Mouse (Mus musculus) forebrain, embryonic 16.5 days (tissue): ENCODE data around the gene Jade3. TPM values are rescaled to one million over a fixed set of nuclear protein-coding genes. Genes with fewer than 3 reads are reported as not detected.

Experiments
- ATAC-seq: fragments of 200-750 bp; cut with Nextera tagmentation; 2 replicates; pipeline ENCODE4 v1.8.0; 2017; ENCODE audit warnings: mild to moderate bottlenecking, moderate library complexity
- H3K27ac ChIP-seq: fragments of 300-500 bp; sonication (generic); 2 replicates; pipeline ENCODE4 v1.5.1; 2014; ENCODE audit warnings: low read length, control low read depth
- H3K27me3 ChIP-seq: fragments of 300-500 bp; sonication (generic); replicated peaks from 2 replicates; pipeline ENCODE4 v1.6.1; 2014; ENCODE audit warnings: low read length; ENCODE audit not compliant: control insufficient read depth, insufficient read depth
- H3K36me3 ChIP-seq: fragments of 300-500 bp; sonication (generic); 2 replicates; pipeline ENCODE4 v1.6.1; 2014; ENCODE audit not compliant: control insufficient read depth, insufficient read depth
- H3K4me1 ChIP-seq: fragments of 300-500 bp; sonication (generic); replicated peaks from 2 replicates; pipeline ENCODE4 v1.6.1; 2014; ENCODE audit warnings: low read length; ENCODE audit not compliant: control insufficient read depth, insufficient read depth
- H3K4me2 ChIP-seq: fragments of 300-500 bp; sonication (generic); 2 replicates; pipeline ENCODE4 v1.6.1; 2014; ENCODE audit warnings: mild to moderate bottlenecking, low read length, control low read depth
- H3K4me3 ChIP-seq: fragments of 300-500 bp; sonication (generic); replicated peaks from 2 replicates; pipeline ENCODE4 v1.5.1; 2014; ENCODE audit warnings: mild to moderate bottlenecking, low read length, control low read depth
- H3K9ac ChIP-seq: fragments of 300-500 bp; sonication (generic); replicated peaks from 2 replicates; pipeline ENCODE4 v1.6.1; 2014; ENCODE audit warnings: low read depth, low read length, control low read depth
- H3K9me3 ChIP-seq: fragments of 300-500 bp; sonication (generic); 2 replicates; pipeline ENCODE4 v1.6.1; 2016; ENCODE audit warnings: low read length; ENCODE audit not compliant: control insufficient read depth
- WGBS: fragments of 180-500 bp; shearing (Covaris S2); extraction: QIAGEN DNeasy Blood & Tissue Kit; methylation state at CpG from one replicate; pipeline ENCODE4 v1.1.7; 2014; 5-methylcytosine and 5-hydroxymethylcytosine counted together
- polyA plus RNA-seq: library from polyadenylated mRNA; unstranded; fragments of >200 nt; fragmentation: Nextera tagmentation; extraction: Ambion mirVana; gene quantifications from 2 replicates; pipeline ENCODE4 v1.2.1, GENCODE M21; 2015

Gene Jade3
- polyA plus RNA-seq, 1 experiment from 2014 or later = 7.3 TPM

DNA sequence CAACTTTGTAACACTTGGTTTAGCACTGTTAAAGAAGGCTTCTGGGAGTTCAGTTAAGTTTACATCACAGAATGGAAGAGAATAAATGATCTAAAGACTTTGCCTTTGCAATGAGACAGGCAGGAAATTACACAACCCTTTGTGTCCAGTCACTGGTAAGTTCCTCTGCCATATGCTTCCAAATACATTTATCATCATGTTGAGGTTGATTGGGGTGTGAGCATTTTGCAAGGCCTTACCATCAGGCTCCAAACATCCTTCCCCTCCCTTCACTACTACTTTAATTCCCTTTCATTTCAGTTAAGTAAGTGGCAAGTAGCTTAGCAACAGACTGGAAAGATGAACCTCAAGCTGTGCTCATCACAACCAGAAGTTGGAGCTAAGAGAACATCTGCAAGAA is 96.1 kb downstream of the Jade3 start:
- no peak for ATAC-seq
- no peak overlapping the region for H3K4me2 ChIP-seq
- no peaks in the 10 kb centered on the region for H3K27me3 ChIP-seq
- no peaks in the 10 kb centered on the region for H3K36me3 ChIP-seq
- H3K27ac ChIP-seq = no peak overlapping the region
- no peak overlapping the region for H3K4me3 ChIP-seq
- H3K9me3 ChIP-seq = no peaks in the 10 kb centered on the region; the same call in 1 of the 2 replicates
- no peaks in the 10 kb centered on the region for H3K4me1 ChIP-seq
- no peak overlapping the region for H3K9ac ChIP-seq

DNA sequence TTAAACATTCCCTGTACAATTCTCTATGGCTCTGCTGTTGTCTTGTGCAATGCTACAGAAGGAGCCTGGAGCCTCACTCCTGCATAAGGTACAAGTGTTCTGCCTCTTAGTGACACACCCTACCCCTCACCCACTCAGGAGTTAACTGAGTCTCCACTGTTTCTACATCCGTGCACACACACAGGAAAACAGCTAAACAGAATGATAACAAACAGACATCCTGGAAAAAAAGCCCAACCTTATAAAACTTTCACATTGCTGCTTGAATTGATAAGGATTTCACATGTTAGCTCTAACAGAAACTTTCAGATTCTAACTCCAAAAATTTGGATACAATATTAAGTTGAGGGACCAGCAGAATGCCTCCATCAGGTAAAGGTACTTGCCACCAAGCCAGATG is 107.1 kb downstream of the Jade3 start:
- 59% methylated on average over 1 of the region's 1 CpGs for WGBS
- Histone ChIP-seq H3K4me3 (no peak overlapping the region), H3K4me2 (no peak overlapping the region), H3K27me3 (no peaks in the 10 kb centered on the region), H3K27ac (no peak overlapping the region), H3K4me1 (no peaks in the 10 kb centered on the region), H3K36me3 (no peaks in the 10 kb centered on the region), H3K9me3 (no peaks in the 10 kb centered on the region), H3K9ac (no peak overlapping the region)
- no peak for ATAC-seq

DNA sequence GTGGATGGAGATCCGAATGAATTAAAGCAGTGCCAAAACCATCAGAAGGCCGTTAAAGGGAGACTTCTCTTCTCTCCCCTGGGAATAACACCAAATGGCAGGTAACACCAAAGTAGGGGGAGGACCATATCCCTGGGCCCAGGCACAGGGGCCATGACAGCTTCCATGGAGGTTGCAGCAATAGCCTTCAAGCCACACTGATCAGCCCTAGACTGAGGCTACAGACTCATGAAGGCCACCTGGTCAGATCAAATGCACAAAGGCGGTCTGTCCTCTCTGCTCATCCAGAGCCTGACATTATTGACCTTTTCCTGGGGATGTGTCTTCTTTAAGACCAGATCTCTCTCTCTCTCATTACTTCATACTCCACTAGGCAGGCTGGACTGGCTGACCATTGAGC is 118.4 kb downstream of the Jade3 start:
- Histone ChIP-seq H3K4me2 (no peak overlapping the region), H3K27me3 (no peaks in the 10 kb centered on the region), H3K36me3 (no peaks in the 10 kb centered on the region), H3K9ac (no peak overlapping the region), H3K9me3 (no peaks in the 10 kb centered on the region), H3K4me3 (no peak overlapping the region), H3K4me1 (0 out of 2 replicates have a peak, but pooled peaks cover 2% of the 10 kb centered on the region), H3K27ac (no peak overlapping the region)
- WGBS = 94% methylated on average over 3 of the region's 3 CpGs
- ATAC-seq = no peak

DNA sequence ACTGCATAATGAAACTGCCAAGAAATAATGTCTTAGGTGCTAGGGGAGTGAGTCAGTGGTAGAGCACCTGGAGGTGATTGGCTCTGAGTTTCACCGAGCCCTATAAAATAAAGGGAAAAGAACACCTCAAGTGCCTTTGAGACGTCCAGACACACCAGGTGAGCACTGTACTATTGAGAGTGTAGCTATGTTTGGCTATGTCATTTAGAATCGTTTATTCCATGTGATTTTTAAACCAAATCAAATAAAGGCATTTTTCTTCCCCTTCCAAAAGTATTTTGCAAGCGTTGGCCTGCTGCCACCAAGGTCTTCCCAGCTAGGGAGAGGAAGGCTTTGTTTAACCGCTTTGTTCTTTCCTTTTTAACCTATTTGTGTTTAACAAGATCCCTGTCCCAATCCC is 122.1 kb downstream of the Jade3 start:
- no peaks in the 10 kb centered on the region for H3K36me3 ChIP-seq
- H3K9ac ChIP-seq = no peak overlapping the region
- H3K4me1 ChIP-seq = 0 out of 2 replicates have a peak, but pooled peaks cover 2% of the 10 kb centered on the region
- H3K9me3 ChIP-seq = no peaks in the 10 kb centered on the region
- 35% methylated on average over 5 of the region's 5 CpGs for WGBS
- H3K27me3 ChIP-seq = no peaks in the 10 kb centered on the region
- ATAC-seq = no peak
- no peak overlapping the region for H3K27ac ChIP-seq
- H3K4me3 ChIP-seq = no peak overlapping the region; the same call in 1 of the 2 replicates
- H3K4me2 ChIP-seq = peak overlapping the region; percentile 61

DNA sequence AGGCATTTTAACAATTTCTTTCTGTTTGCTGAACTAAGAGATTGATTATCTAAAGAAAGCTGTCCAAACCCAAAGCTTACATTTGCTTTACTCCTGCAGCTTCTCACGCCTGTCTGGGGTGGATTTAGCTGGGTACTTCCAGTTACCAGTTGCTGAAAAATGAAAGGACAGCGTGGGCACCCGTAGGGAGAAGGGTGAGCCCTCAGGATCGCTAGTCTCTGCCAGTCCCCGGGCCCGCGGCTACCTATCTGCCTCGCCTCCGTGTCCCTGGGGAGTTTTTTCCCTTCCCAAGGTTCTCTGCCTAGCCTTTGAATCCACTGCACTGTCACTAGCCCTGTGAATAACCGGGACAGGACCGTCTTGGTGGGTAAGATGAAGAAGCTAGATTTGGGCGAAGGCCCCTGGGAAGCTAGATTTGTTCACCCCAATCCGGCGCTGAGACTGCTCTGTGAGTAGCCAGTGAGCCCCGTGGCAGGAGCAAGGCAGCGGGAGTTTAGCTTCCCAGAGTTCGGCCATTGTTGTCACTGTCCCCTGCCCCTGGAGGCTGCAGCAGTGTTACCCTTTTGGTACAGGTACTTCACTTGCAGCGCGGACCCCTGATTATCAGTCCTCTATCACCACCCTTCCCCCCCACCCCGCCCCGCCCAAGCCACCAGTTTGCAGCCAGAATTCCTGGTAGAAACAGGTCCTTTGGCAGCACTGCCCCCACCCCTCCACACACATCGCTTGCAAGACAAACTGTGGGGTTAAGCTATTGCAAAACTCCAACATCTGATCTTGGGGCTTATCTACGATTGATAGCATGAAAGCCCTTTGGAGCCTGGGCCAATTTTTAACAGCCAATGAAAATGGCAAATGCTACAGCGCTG is 122.8 kb downstream of the Jade3 start:
- 0 out of 2 replicates have a peak, but pooled peaks cover 2% of the 10 kb centered on the region for H3K4me1 ChIP-seq

DNA sequence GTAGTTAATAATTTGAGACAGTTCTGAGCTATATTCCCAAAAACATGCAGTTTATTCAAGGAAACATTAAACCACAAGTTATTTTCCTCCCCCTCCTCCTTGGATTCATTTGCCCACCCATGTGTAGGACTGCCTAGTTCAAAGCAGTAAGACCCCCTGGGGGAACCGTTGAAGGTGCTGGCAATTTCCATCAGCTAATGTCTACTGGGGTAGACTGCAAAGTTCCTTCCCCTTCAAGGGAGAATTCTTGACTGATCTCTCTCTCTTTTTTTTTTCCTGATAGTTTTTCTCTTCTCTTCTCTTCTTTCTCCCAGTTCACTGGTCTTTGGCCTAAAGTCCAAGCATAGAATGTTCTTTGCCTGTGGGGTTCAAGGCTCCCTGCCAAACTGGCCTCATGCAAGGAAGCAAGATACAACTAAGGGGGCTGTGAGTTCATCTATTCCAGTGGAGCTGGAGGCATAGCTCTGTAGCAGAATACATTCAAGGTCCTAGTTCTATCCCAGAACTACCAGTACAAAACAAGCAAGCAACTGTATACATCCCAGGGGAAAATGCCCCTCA is 123.5 kb downstream of the Jade3 start:
- 0 out of 2 replicates have a peak, but pooled peaks cover 2% of the 10 kb centered on the region for H3K4me1 ChIP-seq
- no peak overlapping the region; the same call in 1 of the 2 replicates for H3K4me3 ChIP-seq
- no peaks in the 10 kb centered on the region for H3K36me3 ChIP-seq
- WGBS = 31% methylated on average over 1 of the region's 1 CpGs
- H3K4me2 ChIP-seq = peak overlapping the region; percentile 61
- no peak overlapping the region for H3K9ac ChIP-seq
- no peaks in the 10 kb centered on the region for H3K9me3 ChIP-seq
- no peak for ATAC-seq
- H3K27ac ChIP-seq = no peak overlapping the region
- no peaks in the 10 kb centered on the region for H3K27me3 ChIP-seq

More for the DNA sequence above, 122.8 kb downstream of the Jade3 start:
- 23% methylated on average over 24 of the region's 24 CpGs for WGBS
- Histone ChIP-seq H3K4me3 (peak overlapping the region; percentile 44), H3K4me2 (peak overlapping the region; percentile 61), H3K36me3 (no peaks in the 10 kb centered on the region), H3K9ac (peak overlapping the region; percentile 55), H3K27me3 (no peaks in the 10 kb centered on the region), H3K27ac (no peak overlapping the region), H3K9me3 (no peaks in the 10 kb centered on the region)
- peak; percentile 59 for ATAC-seq

DNA sequence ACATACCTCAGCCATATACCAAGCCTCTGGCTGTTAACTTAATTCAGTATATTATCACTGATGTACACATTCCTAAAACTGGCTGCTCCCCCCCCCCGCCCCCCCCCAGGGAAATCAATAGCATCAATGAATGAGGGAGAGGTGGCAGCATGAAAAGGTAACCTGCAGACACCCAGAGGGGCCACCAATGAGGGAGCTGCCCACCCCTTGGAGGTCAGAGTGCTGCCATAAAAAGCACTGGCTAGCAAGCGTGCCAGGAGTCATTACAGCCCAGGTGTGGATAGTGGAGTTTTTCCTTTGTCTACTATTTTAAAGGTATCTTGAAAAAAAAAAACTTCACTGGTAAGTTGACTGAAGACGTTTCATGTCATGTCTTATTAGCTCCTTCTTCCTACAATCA is 124.0 kb downstream of the Jade3 start, which contains the start of gene Rgn:
Gene Rgn, plus strand, starts transcription at position 256 of the 400 bp plus-strand sequence.
- Histone ChIP-seq H3K27ac (no peak within 1 kb of the TSS), H3K4me3 (peak within 1 kb of the TSS; percentile 44), H3K4me1 (0 out of 2 replicates have a peak, but pooled peaks cover 2% of the 10 kb centered on the region), H3K9ac (no peak within 1 kb of the TSS), H3K4me2 (peak within 1 kb of the TSS; percentile 61), H3K27me3 (no peaks in the 10 kb centered on the region), H3K36me3 (no peaks in the 10 kb centered on the region), H3K9me3 (no peaks in the 10 kb centered on the region)
- 66% methylated on average over 3 of the region's 3 CpGs for whole genome bisulfite sequencing
- ATAC-seq = no peak

DNA sequence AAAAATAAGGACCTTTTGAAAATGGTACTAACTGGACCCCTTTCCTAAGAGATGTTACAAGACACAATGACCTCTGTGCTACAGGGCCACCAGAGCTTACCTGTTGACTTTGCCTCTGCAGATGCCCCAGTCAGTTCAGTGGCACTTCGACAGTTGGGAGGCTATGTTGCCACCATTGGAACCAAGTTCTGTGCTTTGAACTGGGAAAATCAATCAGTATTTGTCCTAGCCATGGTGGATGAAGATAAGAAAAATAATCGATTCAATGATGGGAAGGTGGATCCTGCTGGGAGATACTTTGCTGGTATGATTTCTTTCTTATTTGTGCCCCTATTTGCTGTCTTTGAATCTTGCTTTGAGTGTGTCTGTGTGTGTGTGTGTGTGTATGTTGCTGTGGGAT is 126.7 kb downstream of the Jade3 start:
- Histone ChIP-seq H3K27ac (no peak overlapping the region), H3K4me1 (0 out of 2 replicates have a peak, but pooled peaks cover 2% of the 10 kb centered on the region), H3K4me2 (no peak overlapping the region), H3K4me3 (no peak overlapping the region), H3K36me3 (no peaks in the 10 kb centered on the region), H3K9ac (no peak overlapping the region), H3K27me3 (no peaks in the 10 kb centered on the region), H3K9me3 (no peaks in the 10 kb centered on the region)
- WGBS = 91% methylated on average over 2 of the region's 2 CpGs
- no peak for ATAC-seq

DNA sequence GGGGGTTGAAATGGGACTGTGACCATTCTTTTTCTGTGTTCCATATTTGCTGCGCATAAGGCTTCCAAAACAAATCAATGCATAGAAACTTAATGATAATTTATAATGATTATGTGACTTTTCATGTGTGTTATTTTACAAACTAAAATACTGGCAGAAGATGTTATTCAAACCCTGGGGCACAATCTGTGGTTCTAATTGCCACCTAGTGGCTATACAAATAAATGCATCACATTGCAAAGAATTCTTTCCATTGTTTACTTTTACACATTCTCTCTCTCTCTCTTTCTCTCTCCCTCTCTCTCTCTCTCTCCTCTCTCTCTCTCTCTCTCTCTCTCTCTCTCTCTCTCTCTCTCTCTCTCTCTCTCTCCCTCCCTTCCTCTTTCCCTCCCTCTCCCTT is 136.4 kb downstream of the Jade3 start:
- Histone ChIP-seq H3K4me1 (no peaks in the 10 kb centered on the region), H3K36me3 (no peaks in the 10 kb centered on the region), H3K9ac (no peak overlapping the region), H3K27ac (no peak overlapping the region), H3K4me2 (no peak overlapping the region), H3K27me3 (no peaks in the 10 kb centered on the region), H3K4me3 (no peak overlapping the region), H3K9me3 (no peaks in the 10 kb centered on the region)
- ATAC-seq = no peak
- 63% methylated on average over 1 of the region's 1 CpGs for WGBS
